Mouse (Mus musculus): ENCODE data around the gene Sox15.

The Sox15 gene

DNA sequence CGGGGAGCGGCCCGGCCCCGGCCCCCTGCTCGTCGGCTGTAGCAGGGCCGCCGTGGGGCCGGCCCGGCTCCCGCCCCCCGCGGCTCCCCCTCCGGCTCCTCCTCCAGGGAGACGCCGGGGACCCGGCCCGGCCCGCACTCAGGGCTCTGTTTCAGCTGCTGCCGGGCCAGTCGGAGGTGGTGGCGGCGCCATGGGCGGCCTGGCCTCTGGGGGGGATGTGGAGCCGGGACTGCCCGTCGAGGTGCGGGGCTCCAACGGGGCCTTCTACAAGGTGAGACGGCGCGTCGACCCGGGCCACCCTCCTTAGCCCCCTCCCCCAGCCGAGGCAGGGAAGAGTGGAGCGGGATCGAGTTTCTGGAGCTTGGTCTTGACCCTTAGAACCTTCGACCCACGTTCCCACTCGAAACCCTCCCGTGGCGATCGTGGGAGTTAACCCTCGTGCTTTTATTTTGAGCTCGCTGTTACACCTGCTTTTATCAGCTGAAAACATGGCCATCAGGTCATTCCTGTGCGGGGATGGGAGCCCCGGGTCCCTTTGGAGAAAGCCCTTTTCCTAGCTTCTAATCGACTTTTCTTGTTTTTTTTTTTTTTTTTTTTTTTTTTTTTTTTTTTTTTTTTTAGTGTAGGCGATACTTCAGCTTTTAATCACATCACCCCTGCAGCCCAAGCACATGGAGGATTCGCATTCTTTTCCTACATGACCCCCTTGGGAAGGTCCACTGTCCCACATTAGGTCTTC is 21.8 kb upstream of the Sox15 start:
- DNase-seq (ENCODE audit: low spot score in 2 of 2) = no peak

GRCm38 (mm10) chr11:69635471-69635870 is 19.6 kb upstream of the Sox15 start:
- no peak for DNase-seq (ENCODE audit: low spot score in 2 of 2)

DNA sequence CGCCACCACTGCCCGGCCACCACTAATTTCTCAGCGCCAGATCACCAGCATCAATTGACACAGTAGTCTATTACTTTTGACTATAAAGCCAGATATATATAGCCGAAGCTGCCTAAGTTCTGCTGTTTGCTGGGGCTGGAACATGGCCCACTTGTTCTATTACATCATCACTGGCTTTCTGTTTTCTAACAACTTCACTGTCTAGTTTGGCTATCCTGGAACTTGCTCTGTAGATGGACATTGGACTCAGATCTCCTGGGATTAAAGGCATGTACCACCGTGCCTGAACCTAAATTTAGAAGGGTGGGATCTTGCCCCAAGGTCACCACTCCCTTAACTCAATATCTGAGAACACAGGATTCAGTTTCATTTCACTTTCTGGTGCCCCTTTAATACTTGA is 9.3 kb upstream of the Sox15 start:
- no peak for DNase-seq (ENCODE audit: low spot score in 2 of 2)

DNA sequence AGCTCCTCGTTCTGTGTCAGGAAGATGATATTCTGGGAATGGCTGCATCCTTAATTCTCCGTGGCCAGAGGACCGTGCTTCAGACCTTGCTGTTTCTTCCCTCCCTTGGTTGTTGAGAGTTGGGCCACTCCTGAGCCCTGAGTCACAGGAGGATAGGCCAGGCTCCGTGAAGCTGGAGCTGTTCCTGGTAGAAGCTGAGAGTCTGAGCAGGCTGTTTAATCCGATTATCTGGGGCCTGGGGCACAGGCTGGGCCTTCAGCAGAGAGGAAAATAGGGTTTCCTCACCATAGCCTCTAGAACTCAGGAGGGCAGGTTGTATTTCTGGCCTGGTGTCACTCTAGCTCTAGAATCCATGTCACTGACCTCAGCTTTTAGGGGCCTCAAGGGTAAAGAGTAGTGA is 1.7 kb upstream of the Sox15 start:
- no peak for DNase-seq (ENCODE audit: low spot score in 2 of 2)

- no peak for DNase-seq (ENCODE audit: low spot score in 2 of 2)
Measured at GRCm38 (mm10) chr11:69654760-69655159, 354 bp upstream of the Sox15 start.

DNA sequence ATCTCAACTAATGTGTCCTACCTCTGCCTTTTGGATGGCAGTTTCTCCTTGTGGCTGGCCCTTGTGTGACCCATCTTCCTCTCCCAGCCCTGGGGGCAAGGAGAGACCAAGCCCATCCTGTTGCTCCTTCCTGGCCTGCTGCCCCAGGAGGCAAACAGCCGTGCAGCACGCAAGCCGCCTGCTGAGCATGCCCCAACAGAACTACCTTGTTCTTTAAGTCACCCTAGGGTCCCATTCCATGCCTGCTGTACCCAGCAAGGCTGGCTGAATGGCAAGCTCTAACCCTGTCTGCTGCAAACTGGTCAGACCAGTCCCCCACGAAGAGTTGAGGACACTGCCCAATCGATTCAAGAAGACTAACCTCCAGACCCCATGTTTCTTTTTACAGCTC is 946 bp downstream of the Sox15 start:
- no peak for DNase-seq (ENCODE audit: low spot score in 2 of 2)

- peak in 1 of 2 experiments; percentile 59 for DNase-seq (ENCODE audit: low spot score in 2 of 2)
Measured at GRCm38 (mm10) chr11:69656617-69657461, 1.7 kb downstream of the Sox15 start.

DNA sequence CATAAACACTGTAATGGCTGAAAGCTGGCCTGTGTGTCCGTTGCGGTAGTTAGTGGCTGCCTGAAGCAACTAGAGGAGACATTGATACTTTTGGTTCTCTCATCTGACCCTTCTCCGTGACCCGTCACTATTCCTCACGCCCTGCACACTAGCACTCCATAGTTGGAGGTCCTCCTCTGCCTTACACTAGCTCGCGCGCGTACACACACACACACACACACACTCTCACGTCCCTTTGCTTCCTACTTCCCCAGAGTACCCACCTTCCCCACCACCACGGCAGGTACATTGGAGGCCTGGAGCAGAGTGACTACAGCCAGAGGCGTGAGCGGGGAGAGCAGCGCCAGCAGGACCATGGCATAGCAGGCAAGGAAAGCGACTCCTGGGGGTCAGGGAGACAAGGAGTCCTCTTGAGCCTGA is 2.4 kb downstream of the Sox15 start:
- DNase-seq (ENCODE audit: low spot score in 2 of 2) = no peak

GRCm38 (mm10) chr11:69661221-69661881 is 6.2 kb downstream of the Sox15 start:
- DNase-seq (ENCODE audit: low spot score in 2 of 2) = no peak

GRCm38 (mm10) chr11:69662213-69662966 is 7.3 kb downstream of the Sox15 start, which contains the start of gene Mpdu1:
Mpdu1 (minus strand) TSS chr11:69662642.
- DNase-seq (ENCODE audit: low spot score in 2 of 2) = peak; percentile 82 to 92

GRCm38 (mm10) chr11:69662967-69663671 is 8.0 kb downstream of the Sox15 start:
- DNase-seq (ENCODE audit: low spot score in 2 of 2) = no peak

DNA sequence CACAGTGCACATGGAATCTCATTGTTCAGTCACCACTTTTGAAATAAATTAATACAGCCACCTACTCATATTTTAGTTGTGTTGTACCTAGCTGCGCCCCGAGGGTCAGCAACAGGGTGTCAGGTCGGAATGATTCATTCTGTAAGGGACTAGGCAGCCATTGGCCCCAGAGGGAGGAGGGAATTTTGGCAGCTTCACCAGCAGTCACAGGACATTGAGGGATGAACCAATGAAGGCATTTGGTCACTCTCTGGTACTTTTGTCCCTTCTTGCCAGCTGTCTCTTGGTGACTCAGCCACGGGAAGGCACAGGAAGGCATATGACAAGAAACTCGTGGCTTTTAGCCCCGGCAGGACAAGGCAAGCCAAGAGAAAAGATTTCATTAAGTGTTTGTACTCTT is 8.7 kb downstream of the Sox15 start:
- no peak for DNase-seq (ENCODE audit: low spot score in 2 of 2)

DNA sequence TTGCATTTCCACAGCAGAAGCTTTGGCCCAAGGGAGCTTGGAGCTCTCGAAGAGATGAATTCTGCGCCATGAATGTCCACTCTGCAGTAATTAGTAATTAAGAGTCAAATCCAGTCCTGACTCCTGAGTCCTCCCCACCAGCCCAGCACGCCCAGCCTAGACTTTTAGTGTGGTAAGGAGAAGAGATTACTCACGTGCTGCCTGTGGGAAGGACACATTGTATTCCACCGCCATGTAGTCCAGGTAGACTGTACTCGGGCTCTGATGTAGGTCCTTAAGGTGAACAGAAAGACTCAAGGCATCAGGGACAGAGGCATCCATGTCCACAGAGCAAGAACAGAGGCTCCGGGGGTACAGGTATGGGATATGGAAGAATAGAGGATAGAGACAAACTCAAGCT is 9.7 kb downstream of the Sox15 start:
- DNase-seq (ENCODE audit: low spot score in 2 of 2) = no peak

DNA sequence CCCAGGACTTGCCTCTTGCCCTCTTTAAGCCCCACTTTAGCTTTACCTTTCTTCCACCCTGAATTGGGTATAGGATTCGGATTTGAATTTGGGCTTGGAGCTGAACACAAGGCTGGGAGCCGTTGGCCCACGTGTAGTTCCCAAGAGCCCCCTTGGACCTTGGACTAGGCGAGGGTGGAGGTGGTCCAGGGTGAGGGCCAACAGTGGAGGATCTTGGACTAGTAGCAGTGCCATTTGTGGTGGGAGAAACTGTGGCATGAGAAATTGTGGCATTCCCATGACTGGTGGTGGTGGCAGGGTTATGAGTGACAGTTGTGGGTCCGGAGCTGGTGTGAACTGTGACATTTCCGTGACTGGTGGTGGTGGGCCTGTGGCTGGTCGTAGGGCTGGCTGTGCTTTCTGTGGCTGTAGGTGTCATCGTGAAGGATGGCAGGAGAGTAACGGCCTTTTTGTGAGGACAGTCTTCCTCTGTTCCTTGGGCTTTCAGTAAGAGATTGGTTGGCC is 10.4 kb downstream of the Sox15 start:
- DNase-seq (ENCODE audit: low spot score in 2 of 2) = no peak

DNA sequence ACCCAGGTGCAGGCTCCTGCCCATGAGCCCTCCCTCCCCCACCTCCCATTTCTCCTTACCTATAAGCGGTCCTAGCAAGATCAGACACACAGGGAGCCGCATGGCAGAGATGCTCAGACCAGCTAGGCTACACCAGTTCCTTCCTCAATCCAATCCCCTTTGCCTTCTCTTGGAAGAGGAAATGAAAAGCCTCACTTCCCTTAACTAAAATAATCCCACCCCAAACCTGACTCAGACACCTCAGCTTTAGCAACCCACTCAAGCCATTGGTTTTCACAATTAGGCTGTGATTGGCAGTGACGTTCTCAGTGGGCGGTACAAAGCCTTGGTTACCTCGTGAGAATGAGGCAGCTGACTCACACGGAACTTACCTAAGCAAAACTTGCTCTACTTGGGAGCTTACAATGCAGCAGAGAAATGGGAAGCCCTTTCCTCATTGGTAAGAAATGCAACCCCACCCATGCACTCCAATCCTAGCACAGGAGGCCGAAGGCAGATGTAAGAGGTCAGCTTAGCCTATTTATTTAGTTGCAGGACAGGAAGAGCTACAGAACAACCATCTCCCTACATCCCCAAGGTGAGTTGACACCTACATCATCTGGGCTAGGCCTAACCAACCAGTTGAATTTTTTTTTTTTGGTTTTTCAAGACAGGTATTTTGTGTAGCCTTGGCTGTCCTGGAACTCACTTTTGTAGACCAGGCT is 11.0 kb downstream of the Sox15 start, which contains the start of gene Cd68:
Gene Cd68 (minus strand): TSS at position 193 of the 704 bp plus-strand sequence.
- DNase-seq (ENCODE audit: low spot score in 2 of 2) = no peak

DNA sequence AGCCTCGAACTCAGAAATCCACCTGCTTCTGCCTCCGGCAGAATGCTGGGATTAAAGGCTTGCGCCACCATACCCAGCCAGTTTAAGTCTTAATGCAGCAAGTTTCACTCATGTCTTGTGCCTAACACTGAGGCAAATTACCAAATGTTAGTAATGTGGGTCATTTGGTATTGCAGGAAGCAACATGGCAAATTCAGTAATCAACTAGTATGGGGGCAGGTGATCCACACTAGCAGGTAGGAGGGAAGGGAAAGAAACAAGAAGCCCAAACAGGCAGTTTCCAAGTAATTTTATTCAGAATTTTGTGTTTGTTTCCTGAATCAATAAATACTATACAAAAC is 11.5 kb downstream of the Sox15 start:
- DNase-seq (ENCODE audit: low spot score in 2 of 2) = no peak

DNA sequence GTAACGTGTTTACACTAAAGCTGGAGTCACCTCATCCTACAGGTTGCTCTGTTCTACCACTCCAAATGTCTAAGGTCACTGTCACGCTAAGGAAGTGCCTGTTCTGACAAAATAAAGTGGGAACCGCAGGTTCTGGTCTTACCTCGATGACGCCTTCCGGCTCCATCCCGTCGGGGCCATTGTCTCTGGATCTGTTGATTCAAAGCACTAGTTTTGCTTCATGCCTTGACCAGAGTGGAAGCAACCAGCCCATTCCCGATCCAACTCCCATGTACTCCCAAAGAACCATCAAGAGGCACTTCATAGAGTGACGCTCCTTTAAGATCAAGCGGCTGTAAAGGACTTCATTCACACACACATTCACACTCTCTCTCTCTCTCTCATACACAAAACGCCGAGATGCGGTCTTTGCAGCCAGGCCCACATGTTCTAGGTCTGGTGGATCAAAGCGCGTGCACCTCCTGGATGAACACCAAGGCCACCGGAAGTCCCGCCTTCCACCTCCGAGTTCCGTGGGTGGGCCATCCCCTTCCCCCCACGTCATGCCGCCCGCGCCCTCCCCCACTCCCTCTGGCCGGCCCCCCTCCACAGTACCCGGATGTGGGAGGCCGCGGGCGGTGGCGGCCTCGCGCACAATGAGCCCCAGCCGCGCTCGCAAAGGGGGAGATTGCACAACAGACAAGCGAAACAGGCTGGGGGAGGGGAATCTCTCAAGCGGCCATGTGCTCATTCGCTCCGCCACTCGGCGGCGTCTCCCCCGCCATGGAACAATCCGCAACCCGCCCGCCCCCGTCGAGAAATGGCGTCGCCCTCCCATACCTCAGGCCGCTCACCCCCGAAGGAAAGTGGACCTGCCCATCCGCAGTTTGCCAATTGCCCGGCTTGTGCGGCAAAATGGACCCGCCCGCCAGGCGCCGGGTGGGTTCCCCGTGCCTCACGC is 15.9 kb downstream of the Sox15 start:
- peak; percentile 95 for DNase-seq (ENCODE audit: low spot score in 2 of 2)

DNA sequence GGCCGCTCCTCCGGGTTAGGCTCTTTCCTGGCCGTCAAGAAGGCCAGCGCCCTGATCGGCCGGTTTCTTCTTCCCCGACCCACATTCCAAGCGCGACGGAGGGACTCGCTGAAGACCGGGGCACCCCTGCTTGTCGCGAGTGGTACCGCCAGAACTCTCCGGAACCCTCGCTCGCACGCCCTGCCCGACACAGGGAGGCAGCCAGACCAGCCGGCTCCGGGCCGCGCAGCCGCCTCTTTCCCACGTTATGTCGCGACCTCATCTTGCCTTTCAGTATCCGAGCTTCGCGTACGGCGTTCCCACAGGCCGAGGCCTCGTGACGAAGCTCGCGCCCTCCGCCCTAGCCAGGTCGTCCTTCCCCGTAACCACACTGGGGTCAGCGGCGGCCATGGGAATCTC is 16.6 kb downstream of the Sox15 start:
- DNase-seq (ENCODE audit: low spot score in 2 of 2) = no peak

DNA sequence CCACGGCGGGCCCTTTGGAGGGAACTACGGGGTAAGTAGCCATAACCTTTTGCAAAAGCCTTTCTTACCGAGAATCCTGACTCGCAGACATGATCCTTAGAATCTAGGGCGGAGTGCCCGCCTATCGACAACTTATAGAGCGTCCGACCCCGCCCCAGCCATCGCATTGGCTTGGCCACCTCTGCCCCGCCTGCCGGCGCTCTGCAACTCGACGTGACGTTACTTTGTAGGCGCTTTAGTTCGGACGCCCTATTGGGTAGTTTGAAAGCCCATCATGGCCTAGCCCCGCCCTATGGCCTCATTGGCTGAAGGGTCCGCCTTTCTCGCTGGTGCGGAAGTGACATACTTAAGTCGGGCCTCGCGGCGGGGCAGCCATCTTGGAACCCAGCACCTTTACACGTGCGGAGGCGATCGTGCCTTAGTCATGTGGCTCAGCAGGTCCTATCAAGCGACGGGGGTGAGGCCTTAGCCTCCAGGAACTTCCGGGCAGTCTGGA is 17.1 kb downstream of the Sox15 start, which contains the start of gene Eif4a1:
Gene Eif4a1 (minus strand): TSS at position 213 of the 496 bp plus-strand sequence.
- peak; percentile 100 for DNase-seq (ENCODE audit: low spot score in 2 of 2)

Data from cerebellum, postnatal 4 days (tissue).